Mouse (Mus musculus): ENCODE results near the gene Usf1.

Gene Usf1

GRCm38 (mm10) chr1:171457568-171457967, 46.5 kb downstream of the Usf1 start:
- DNase-seq, result no peak

GRCm38 (mm10) chr1:171459791-171460190, 48.7 kb downstream of the Usf1 start:
- DNase-seq, result no peak

- DNase-seq, result no peak
Observed at GRCm38 (mm10) chr1:171460551-171461503, 49.7 kb downstream of the Usf1 start.

GRCm38 (mm10) chr1:171463133-171463532, 52.0 kb downstream of the Usf1 start:
- no peak for DNase-seq

GRCm38 (mm10) chr1:171465749-171466412, 54.8 kb downstream of the Usf1 start:
- DNase-seq, result no peak

- no peak for DNase-seq
Observed at GRCm38 (mm10) chr1:171466565-171466964, 55.5 kb downstream of the Usf1 start.
